Mouse (Mus musculus): ENCODE results near the gene Pou1f1.

The Pou1f1 gene

DNA sequence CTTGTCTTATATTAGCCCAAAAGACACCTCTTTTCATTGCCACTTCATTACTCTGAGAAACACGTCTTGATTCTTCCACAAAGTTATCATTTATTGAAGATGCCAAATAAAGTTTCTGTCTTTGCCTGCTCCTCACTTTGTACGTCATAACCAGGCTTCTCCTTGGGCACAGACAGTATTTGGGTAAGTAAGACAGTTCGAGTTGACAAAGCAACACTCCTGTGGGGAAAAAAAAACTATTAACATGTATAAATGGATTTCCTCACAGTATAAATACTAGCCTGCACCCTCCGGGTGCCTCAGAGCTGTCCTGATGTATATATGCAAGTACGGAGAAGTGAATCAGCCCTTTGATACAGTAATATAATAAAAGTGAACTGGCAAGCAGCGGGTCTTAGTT lies at the start of gene Pou1f1:
TSS of gene Pou1f1 (plus strand) at position 301 of the 400 bp plus-strand sequence.
- DNase-seq: no peak

DNA sequence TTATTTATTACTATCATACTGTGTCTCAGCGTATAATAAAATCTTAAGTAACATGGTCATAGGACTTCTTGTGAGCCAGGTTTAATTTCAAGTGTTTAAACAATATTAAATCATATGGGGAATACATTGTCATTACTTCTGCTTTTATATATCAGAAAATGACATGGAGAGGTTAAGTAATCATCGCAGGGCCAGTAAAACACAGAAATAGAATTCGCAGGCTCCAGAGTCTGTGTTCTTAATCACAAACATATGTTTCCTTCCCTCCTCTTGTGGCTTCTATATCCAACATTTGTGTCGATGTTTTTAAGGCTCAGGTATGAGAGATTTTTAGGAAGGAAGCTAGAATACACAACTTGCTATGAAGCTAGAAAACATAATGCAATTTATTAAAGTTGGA lies 49.7 kb upstream of the Pou1f1 start:
- no peak for DNase-seq

DNA sequence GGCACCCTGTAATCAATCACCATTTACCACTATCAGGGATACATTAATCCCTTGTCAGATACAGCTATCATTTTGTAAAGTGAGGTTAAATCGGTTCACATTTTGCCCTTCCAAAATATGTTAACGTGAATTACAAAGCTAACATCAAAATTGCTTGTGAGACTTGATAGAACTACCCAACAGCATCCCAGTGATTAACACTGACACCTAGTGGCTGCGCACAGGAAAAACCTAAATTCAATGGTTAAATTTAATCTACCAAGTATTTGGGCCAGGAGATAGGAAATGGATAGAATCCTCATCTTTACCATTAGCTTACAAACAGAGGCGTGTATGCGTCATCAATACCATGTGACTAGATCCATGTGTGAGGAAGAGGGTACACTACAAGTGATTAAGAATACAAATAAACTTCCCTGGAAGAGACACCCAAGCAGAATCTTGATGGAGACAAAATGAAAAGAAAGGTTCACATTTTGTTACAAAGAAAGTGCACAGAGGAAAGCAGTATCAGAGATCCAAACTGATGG lies 47.8 kb upstream of the Pou1f1 start:
- no peak for DNase-seq

DNA sequence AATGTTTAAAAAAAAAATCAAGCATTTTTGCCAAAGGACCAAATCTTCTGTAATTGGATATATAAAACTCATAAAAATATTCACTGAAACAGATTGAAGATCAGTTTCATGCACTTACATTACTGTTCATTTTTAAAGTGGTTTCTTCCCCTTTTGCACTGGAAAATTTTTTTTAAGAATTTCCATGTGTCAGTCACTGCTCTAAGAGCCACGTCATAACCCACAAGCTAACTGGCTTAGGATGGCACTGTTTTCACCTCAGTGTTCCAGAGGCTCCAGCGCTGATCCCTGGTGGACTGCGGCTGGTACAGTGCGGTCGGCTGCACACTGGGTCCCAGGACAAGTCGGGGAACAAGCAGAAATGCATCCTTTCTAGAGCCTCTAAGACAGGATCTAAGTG lies 34.6 kb upstream of the Pou1f1 start:
- DNase-seq: no peak

DNA sequence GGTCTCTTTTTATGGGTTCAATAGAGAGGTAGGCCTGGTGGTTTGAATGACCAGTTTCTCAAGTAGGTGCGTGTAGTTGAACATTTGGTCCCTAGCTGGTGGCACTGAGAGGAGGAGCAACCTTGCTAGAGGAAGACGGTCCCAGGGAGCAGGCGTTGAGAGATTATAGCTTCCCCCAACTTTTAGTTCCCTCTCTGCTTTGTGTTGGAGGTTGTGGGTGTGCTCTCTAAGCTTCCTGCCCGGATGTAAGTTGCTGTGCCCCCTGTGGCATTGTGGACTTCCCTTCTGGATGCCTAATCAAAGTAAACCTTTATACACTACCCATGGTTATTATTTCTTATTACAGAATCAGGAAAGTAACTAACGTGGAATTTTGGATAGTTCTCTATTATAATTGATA lies 24.3 kb upstream of the Pou1f1 start:
- no peak for DNase-seq

DNA sequence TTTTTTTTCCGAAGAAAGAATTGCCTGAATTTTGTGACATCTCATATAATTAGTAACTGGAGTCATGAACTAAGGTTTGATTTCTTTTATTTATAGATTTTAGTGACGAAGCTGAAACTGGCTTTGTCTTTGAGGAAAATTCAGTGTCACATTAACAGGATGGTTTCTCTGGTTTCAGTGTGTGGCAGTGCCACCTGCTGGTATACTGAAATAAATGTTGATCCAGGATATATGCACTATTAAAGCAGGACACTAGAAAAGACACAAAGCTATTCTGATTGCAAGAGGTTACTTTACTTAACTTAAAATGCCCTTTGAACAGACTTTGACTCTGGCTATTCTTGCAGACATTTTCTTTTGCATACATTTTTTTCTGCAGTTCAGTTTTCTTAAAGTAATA lies 23.3 kb upstream of the Pou1f1 start:
- DNase-seq: no peak

DNA sequence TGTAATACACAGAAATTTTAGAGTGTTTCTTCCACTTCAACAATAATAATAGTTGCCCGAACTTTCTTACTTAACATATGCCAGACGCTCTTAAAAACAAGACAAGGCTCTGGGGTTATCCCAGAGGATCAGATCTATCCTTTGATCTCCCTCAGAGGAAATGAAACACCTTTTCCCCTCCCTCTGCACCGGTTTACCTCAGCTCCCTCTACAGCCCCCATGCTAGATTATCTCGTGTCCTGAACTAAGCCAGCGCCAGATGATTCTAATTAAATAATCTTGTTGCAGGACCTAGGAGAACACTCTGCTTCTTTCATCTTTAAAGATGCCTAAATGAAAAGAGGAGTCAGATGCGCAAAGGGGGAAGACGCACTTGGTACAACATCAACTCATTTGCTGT lies 6.1 kb upstream of the Pou1f1 start:
- no peak for DNase-seq

DNA sequence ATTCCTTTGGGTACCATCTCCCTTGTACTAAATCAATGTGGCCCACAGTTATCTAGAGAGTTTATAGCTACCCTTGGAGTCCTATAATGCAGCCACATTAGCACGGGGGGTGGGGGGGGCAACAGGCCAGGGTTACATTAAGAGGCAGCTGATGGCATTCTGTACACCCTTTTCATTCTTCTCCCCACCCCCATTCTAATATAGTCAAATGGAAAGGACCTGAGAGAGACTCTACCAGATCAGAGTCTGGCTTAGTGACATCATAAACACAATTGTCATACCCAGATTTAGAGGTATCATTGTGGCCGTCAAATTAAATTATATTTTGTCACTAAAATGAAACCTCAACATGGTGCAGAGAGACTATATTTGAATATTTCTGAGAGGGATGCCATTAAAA lies 5.7 kb downstream of the Pou1f1 start:
- DNase-seq: no peak

DNA sequence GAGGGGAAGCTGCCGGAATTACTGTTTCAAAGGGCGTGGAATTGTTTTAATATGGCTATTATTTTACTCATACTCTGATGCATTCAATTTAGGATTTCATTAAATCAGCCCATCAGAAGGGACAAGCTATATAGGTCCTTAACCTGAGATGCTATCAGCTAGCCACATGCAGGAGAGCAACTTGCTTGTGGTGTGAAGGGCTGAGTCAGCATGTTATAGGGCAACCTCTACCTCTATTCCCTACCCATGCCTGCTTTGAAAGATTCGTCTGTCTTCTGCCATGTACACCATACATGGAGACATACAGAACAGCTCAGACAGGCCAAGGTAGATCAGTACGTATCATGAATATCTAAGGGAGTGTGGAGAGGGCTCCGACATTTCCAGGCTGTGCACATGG lies 6.4 kb downstream of the Pou1f1 start:
- no peak for DNase-seq

DNA sequence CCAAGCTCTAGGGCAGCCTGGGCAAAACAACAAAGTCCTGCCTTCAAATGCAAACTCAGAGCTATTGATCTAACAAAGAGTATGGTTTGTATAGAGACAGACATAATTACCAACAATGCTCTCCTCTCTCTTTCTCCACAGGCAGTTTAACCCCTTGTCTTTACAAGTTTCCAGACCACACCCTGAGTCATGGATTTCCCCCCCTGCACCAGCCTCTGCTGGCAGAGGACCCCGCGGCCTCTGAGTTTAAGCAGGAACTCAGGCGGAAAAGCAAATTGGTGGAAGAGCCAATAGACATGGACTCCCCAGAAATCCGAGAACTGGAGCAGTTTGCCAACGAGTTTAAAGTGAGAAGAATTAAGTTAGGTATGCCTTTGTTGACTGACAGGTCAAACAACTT lies 9.3 kb downstream of the Pou1f1 start:
- DNase-seq: no peak

DNA sequence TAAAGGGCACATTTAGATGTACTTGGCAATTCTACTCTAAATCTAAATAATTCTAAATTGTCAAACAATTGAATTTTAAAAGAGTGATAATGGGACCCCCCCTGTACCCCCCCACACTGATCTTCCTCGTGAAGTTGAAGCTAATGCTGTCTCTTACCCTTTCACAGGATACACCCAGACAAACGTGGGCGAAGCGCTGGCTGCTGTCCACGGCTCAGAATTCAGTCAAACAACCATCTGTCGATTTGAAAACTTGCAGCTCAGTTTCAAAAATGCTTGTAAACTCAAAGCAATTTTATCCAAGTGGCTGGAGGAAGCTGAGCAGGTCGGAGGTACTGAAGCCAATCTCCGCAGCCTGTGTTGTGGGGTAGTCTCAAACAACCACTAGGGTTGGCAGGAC lies 11.4 kb downstream of the Pou1f1 start:
- DNase-seq: peak; percentile 11

DNA sequence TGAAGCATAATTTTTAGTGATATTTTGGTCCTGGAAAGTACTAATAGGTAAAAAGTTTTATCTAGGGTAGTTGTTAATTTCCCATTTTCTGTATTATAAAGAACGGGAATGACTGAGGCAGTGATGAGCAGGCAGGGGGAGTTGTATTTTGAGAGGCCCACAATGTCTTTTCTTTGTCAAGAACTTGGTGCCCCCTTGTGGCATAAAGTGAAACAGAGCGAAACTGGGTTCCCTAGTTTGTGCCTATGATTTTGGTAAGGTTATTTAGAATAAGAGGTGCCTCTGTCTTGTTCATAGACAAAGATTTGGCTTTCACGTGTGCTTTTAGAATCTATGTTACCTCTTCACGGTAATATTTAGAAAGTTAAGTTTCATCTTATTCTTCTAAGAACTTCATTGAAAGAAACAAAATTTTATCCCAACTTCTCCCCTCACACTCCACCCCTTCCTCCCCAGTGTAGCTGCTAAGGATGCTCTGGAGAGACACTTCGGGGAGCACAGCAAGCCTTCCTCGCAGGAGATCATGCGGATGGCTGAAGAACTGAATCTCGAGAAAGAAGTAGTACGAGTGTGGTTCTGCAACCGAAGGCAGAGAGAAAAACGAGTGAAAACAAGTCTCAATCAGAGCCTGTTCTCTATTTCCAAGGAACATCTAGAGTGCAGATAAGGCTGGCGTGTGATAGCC lies 13.1 kb downstream of the Pou1f1 start:
- no peak for DNase-seq

DNA sequence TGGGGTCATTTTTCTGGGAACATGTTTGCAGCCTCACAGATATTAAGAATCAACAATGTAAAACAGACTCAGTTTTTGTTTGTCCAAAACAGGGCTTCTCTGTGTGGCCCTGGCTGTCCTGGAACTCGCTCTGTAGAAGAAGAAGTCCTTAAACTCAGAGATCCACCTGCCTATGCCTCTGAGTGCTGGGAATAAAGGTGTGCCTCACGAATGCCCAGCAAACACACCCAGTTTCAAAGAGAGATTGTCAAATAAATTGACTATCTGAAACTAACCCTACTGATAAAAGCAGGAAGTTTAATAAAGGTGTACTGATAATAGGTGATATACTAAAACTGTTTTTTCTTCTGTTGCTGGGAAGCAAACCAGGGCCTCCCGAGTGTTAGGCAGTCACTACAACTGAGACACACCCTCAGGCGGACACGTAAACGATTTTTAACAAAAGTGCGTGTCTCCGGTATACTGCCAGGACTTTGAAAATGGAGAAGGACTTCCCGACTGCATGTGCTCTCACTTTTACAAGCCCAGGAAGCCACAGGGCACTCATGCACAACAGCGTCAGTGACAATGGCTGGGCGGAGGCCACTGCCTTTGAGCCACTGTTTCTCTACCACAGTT lies 23.5 kb downstream of the Pou1f1 start:
- no peak for DNase-seq

DNA sequence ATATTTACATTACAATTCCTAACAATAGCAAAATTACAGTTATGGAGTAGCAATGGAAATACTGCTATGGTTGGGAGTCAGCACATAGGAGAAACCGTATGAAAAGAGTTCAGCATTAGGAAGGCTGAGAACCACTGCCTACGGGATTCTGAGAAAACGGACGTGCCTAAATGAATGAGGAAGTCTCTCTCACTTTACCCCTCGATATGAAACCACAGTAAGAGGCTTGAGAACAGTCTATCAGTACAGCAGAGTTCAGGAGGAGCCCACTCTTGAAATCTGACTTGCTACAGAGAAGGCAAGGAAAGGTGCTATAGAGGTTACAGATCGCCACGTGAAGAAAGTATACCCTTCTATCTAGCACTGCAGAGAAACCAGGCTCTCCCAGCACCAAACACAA lies 28.6 kb downstream of the Pou1f1 start:
- DNase-seq: no peak

DNA sequence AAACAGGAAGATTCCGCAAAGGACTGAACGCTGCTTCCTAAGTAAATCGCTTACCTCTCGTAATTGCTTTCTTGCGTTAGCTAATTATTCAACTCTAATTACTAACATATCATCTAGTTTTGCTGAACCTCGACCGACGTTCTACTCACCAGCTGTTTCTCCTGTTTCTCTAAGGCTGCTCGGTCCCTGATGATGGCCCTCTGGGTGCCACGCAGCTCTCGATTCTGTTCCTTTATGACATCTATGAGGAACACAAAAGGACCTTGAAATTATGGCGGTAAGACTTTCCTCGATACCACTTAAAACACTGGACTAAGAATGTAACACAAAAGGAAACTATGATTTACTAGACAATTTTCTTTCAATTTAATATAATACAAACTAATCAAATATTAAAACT lies 30.5 kb downstream of the Pou1f1 start:
- no peak for DNase-seq

DNA sequence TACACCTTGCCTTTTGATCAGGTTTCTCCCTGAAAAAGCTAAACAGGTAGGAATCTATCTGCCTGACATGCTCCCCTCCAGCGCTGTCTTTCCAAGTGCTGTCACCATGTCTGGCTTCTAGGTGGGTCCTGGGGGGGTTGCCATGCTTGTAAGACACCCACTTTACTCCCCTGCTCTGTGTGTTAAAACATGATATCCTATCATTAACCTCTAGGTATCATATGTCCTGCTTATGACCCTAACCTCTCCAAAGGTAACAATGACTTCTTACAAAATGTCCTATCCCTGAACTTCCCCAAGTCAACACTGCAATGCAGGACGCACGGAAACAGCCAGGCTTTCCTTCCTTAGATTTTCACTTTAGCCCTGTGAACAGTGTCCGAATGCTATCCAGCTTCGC lies 34.0 kb downstream of the Pou1f1 start:
- no peak for DNase-seq

DNA sequence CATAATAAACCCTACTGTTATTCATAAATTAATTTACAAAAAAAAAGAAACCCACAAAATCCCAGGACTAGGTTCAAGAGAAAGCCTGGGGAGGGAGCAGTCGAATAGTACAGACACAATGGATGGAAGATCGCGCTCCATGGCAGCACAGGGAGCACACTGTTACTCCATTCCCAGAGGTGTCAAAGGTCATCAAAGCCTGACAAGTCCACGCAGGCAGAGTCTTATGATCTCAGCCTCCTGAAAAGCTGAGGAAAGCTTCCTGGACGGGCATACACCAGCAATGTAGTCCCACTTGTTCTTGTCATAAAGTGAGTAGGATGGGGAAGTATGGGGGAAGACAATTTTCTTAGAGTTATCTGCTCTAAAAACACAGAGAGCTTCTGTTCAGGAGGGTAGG lies 37.1 kb downstream of the Pou1f1 start:
- DNase-seq: no peak

DNA sequence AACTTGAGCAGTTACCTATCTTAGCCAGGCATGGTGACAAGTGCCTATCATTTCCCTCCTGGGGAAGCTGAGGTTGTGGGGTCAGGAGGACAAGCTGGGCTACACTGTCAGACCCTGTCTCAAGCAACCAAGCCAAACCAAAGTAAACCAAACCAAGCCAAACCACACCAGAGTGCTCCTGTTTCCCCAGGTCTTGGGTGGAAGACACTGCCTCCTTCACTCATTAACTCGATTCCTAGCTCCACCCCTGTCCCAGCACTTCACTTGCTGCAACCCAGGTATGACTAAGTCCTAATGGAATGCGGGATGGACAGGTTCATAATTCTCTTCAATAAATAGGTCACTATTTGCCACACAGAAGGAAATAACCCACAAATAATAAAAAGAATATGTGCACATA lies 39.3 kb downstream of the Pou1f1 start:
- no peak for DNase-seq

DNA sequence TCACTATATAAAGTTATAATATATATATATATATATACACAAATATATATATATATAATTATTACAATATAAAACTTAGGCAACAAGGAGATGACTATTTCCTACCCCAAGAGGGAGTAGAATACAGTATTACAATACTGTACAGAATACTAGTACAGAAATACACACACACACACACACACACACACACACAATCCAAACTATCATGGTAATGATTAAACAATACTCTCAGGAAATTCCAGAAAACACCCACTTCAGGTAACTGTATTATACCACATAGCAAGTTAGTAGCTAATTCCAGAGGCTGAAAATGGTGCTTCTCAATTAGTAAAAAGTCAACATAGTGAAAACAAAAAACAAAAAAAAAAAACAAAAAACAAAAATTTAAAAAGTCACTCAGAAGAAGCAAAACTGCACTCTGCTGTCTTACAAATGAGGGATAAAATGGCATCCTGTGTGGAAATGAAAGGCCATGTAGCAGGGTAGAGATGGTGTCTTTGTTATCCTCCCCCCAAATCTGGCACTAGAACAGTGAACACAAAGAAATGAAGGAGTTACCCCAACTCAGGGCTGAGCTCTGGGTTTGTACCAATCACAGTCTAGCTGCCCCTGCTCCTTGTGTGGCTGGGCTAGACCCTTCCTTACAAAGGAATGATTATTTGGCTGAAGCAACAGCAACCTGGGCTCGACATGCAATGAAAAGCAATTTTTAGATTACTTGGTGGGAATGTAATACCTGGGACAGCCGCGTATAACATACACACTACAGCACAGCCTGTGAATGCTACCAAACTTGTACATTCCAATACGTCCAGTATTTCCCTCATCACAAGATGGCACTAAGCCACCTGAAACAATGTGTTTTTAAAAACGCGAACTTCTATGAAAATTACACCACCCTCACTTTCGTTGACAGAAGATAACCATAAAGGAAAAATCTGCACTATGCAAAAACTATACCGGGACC lies 41.0 kb downstream of the Pou1f1 start:
- no peak for DNase-seq

DNA sequence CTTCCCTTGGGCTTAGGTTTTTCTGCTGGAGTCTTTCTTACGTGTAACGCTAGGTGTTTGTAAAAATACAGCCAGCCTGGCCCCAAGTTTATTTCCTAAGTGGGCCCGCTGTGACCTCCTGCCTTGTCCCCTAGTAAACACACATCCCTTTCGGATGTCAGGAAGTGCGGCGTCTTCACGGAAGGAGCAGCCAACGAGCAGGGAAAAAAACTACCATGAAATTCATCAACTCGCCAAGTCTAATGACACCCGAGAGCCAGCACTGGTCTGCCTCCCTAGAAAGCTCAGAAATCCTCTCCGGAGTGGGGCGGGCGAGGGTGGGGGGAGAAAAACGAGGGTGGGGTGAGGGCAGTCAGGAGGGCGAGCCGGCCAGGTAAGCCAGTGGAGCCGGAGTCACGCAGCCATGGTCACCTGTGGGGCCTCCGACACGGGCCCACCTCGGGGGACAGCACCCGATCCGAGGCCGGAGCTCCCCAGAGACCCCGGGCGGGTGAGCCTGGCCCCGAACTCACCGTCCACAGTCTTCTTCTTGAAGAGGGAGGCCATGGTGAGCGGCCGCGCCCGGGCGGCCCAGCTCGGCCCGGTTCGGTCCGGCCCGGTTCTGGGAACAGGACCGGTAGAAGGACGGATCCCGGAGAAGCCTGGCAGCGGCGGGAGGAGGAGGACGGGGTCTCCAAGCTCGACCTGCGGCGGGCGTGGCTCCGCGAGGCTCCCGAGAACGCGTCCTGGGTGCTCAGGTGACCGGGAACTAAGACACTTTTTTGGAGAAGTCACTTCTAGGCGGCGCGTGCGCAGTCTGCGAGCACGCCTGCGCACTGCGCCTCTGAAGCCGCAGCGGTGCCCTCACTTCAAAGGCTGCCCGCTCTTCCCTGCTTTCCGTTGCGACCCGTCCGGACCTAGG lies 41.9 kb downstream of the Pou1f1 start, which contains the start of gene Chmp2b:
TSS of gene Chmp2b (minus strand) at position 764 of the 901 bp plus-strand sequence.
- peak; percentile 90 for DNase-seq

DNA sequence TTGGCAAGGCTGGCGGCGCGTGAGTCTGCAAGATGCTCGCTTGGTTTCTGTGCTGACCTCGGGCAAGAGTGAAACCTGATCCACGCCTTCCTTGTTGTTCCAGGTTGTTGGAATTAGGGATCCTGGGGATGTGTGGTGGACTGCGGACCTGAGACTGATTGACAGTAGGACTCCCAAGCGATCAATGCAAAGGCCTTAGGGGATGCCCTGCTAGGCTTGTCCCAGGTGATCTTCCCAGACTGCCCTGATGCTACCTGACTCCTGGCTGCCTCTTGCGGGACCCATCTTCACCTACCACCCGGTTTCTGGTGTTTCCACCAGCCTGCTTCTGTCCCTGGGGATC lies 42.5 kb downstream of the Pou1f1 start:
- DNase-seq: no peak

DNA sequence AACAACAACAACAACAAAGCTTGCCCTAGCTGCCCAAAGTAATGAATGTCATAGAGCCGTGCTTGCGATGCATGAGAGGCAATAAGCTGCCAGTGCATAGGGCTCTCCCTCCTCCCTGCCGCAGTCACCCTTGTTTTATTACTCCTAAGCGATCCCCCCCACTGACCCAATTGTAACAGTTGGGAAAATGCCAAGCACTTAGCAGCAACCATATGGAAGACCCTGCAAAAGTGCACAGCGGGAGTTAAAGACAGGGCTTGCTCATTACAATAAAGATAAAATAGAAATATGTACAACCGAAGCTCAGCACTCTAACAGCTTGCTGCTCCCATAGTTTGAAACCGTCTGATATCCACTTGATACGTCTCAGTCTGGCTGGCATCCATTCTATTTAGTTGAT lies 44.0 kb downstream of the Pou1f1 start:
- DNase-seq: peak; percentile 24

DNA sequence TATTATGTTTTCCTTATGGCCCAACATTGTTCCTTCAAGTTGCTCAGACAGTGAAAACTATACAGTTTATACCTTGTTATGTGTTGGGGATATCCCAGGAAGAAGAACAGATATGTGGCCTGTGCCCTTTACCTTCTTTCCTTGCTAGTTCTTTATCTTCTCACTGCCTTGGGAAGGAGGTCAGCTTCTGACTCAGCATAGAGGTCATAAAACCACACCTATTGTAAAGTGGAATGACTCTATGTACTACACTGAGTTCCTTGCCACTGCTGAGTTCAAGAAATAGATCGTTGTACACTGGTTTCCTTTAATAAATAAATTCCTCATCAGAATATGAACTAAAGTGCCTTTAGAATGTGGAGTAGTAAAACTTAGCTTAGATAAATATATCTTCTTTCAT lies 44.6 kb downstream of the Pou1f1 start:
- no peak for DNase-seq

All from cerebellum, adult 9-11 months (tissue).